In genomic region chr1:125560259-125561192, GRCm38 (mm10) we compare ENCODE assay signal across 8 mouse cellular contexts. TPM values are rescaled to one million over a fixed set of nuclear protein-coding genes. Genes with fewer than 3 reads are reported as not detected.
DNase-seq lines count a peak whose midpoint lies in the region; ATAC-seq lines count a peak whose summit lies in the region.

Slc35f5 (plus strand) TSS chr1:125560595.

- H3K27ac ChIP-seq in forebrain, embryonic 11.5 days (ENCODE audit: low read depth, low read length) = peak within 1 kb of the TSS; percentile 74
- peak within 1 kb of the TSS; percentile 97 for H3K27ac ChIP-seq in heart, embryonic 16.5 days (ENCODE audit: low read length)
- peak within 1 kb of the TSS; percentile 84 for H3K27ac ChIP-seq in liver, embryonic 15.5 days (replicated peaks)
- H3K27ac ChIP-seq in neural tube, embryonic 12.5 days = peak within 1 kb of the TSS; percentile 66

- peak within 1 kb of the TSS; percentile 57 for H3K4me3 ChIP-seq in forebrain, embryonic 11.5 days (ENCODE audit: low read depth, low read length)
- H3K4me3 ChIP-seq in heart, embryonic 16.5 days (ENCODE audit: low read length) = peak within 1 kb of the TSS; percentile 93
- H3K4me3 ChIP-seq in liver, embryonic 15.5 days (replicated peaks) = peak within 1 kb of the TSS; percentile 72
- peak within 1 kb of the TSS; percentile 74 for H3K4me3 ChIP-seq in neural tube, embryonic 12.5 days

- WGBS in forebrain, embryonic 11.5 days = 1% methylated on average over 61 of the region's 61 CpGs
- WGBS in heart, embryonic 16.5 days = under 1% methylated on average over 61 of the region's 61 CpGs
- under 1% methylated on average over 61 of the region's 61 CpGs for WGBS in liver, embryonic 15.5 days (ENCODE audit: insufficient replicate concordance)
- WGBS in neural tube, embryonic 12.5 days = under 1% methylated on average over 60 of the region's 61 CpGs

- DNase-seq in CD8-positive naive resting alpha-beta T cell, adult 2 months (ENCODE audit: low read depth in 2 of 2, low spot score in 2 of 2) = peak; percentile 42 to 47
- peak; percentile 82 for DNase-seq in c-Kit-positive CD71-negative TER-119-negative erythroid progenitor cells, embryonic 14.5 days (ENCODE audit: low read depth)
- peak; percentile 97 for DNase-seq in forebrain, embryonic 11.5 days (ENCODE audit: low spot score)
- DNase-seq in kidney, postnatal 36 days = peak; percentile 99
- peak; percentile 88 for DNase-seq in telencephalon, adult 2 months (ENCODE audit: low read depth, low spot score)

- peak; percentile 96 for ATAC-seq in forebrain, embryonic 11.5 days (replicated peaks; ENCODE audit: low FRiP score)
- peak; percentile 95 for ATAC-seq in heart, embryonic 16.5 days (replicated peaks; ENCODE audit: extremely low read depth, insufficient read depth, low FRiP score)
- ATAC-seq in liver, embryonic 15.5 days (ENCODE audit: insufficient read depth) = peak; percentile 89
- ATAC-seq in neural tube, embryonic 12.5 days (ENCODE audit: low FRiP score, low read depth) = peak; percentile 96

- H3K9me3 ChIP-seq in forebrain, embryonic 11.5 days (ENCODE audit: control insufficient read depth, low read length) = no peaks in the 10 kb centered on the region
- H3K9me3 ChIP-seq in heart, embryonic 16.5 days (replicated peaks; ENCODE audit: control insufficient read depth, low read length) = no peaks in the 10 kb centered on the region
- no peaks in the 10 kb centered on the region for H3K9me3 ChIP-seq in liver, embryonic 15.5 days (replicated peaks)
- no peaks in the 10 kb centered on the region for H3K9me3 ChIP-seq in neural tube, embryonic 12.5 days

- H3K4me1 ChIP-seq in forebrain, embryonic 11.5 days (replicated peaks; ENCODE audit: control insufficient read depth, insufficient read depth, low read length) = no peaks in the 10 kb centered on the region; the same call in 1 of the 2 replicates
- H3K4me1 ChIP-seq in heart, embryonic 16.5 days (ENCODE audit: control insufficient read depth, insufficient read depth, low read length) = peaks cover 12% of the 10 kb centered on the region
- H3K4me1 ChIP-seq in liver, embryonic 15.5 days (replicated peaks) = peaks cover 31% of the 10 kb centered on the region
- H3K4me1 ChIP-seq in neural tube, embryonic 12.5 days = peaks cover 7% of the 10 kb centered on the region; the same call in 1 of the 2 replicates

- no peaks in the 10 kb centered on the region for H3K27me3 ChIP-seq in forebrain, embryonic 11.5 days (ENCODE audit: control insufficient read depth, insufficient read depth, low read length)
- no peaks in the 10 kb centered on the region for H3K27me3 ChIP-seq in heart, embryonic 16.5 days (ENCODE audit: control insufficient read depth, insufficient read depth, low read length)
- no peaks in the 10 kb centered on the region; the same call in 1 of the 2 replicates for H3K27me3 ChIP-seq in liver, embryonic 15.5 days
- H3K27me3 ChIP-seq in neural tube, embryonic 12.5 days (replicated peaks) = no peaks in the 10 kb centered on the region

- peak within 1 kb of the TSS; percentile 74 for H3K9ac ChIP-seq in forebrain, embryonic 11.5 days (ENCODE audit: low read length)
- peak within 1 kb of the TSS; percentile 99 for H3K9ac ChIP-seq in heart, embryonic 16.5 days (ENCODE audit: low read length)
- H3K9ac ChIP-seq in liver, embryonic 15.5 days = peak within 1 kb of the TSS; percentile 64
- peak within 1 kb of the TSS; percentile 89 for H3K9ac ChIP-seq in neural tube, embryonic 12.5 days

- H3K36me3 ChIP-seq in forebrain, embryonic 11.5 days (ENCODE audit: control insufficient read depth, insufficient read depth, low read length) = no peaks in the 10 kb centered on the region
- H3K36me3 ChIP-seq in heart, embryonic 16.5 days (ENCODE audit: control insufficient read depth, insufficient read depth) = peaks cover 4% of the 10 kb centered on the region; the same call in 1 of the 2 replicates
- no peaks in the 10 kb centered on the region for H3K36me3 ChIP-seq in liver, embryonic 15.5 days (replicated peaks)
- H3K36me3 ChIP-seq in neural tube, embryonic 12.5 days = no peaks in the 10 kb centered on the region

- peak within 1 kb of the TSS; percentile 80 for H3K4me2 ChIP-seq in forebrain, embryonic 11.5 days (ENCODE audit: low read depth, low read length, severe bottlenecking)
- H3K4me2 ChIP-seq in heart, embryonic 16.5 days (ENCODE audit: low read depth, low read length) = peak within 1 kb of the TSS; percentile 64
- H3K4me2 ChIP-seq in liver, embryonic 15.5 days = peak within 1 kb of the TSS; percentile 88
- peak within 1 kb of the TSS; percentile 76 for H3K4me2 ChIP-seq in neural tube, embryonic 12.5 days (replicated peaks)

RNA-seq across cellular contexts. Expression of gene Slc35f5, which starts in this region (rescaled TPM):
- polyA plus RNA-seq in forebrain, embryonic 11.5 days (2014; fragmentation: Nextera tagmentation; extraction: Ambion mirVana) = 20.3 and 24.3 TPM in 2 replicates
- polyA plus RNA-seq in heart, embryonic 16.5 days (2015; fragmentation: Nextera tagmentation; extraction: Ambion mirVana) = 93.2 and 97.2 TPM in 2 replicates
- 28.7 and 30.7 TPM in 2 replicates for polyA plus RNA-seq in liver, embryonic 15.5 days (2015; fragmentation: Nextera tagmentation; extraction: Ambion mirVana)
- polyA plus RNA-seq in neural tube, embryonic 12.5 days (2016; fragmentation: Nextera tagmentation; extraction: Ambion mirVana) = 28.3 and 30.8 TPM in 2 replicates

Comparison
In these comparisons a context has a peak if more than half of its experiments do, and no peak if none do; other contexts are left out.
1. Peak in every context shown above with its lines: DNase-seq, ATAC-seq, H3K4me3 ChIP-seq and H3K27ac ChIP-seq.
2. DNase-seq: peak in every context shown above with its lines; median percentile 99 in kidney, postnatal 36 days; 97 in forebrain, embryonic 11.5 days; 88 in telencephalon, adult 2 months; 82 in c-Kit-positive CD71-negative TER-119-negative erythroid progenitor cells, embryonic 14.5 days; 44 in CD8-positive naive resting alpha-beta T cell, adult 2 months.